Mouse (Mus musculus): ENCODE data around the gene Yif1b. TPM values are rescaled to one million over a fixed set of nuclear protein-coding genes. Genes with fewer than 3 reads are reported as not detected.

Yif1b gene
- polyA plus RNA-seq, 1 experiment from 2014 or later: 96.2 TPM

- peaks cover 12% of the 10 kb centered on the region for H3K36me3 ChIP-seq (ENCODE audit: control insufficient read depth, insufficient read depth, low read length)
- no peaks in the 10 kb centered on the region for H3K4me1 ChIP-seq (ENCODE audit: control insufficient read depth, insufficient read depth, low read length)
- H3K4me2 ChIP-seq (ENCODE audit: low read length): peak within 1 kb of the TSS; percentile 26
- ATAC-seq (no peak), DNase-seq (ENCODE audit: low spot score) (no peak)
- H3K4me3 ChIP-seq (ENCODE audit: low read depth, low read length): no peak within 1 kb of the TSS
- H3K27ac ChIP-seq (ENCODE audit: low read depth, low read length): no peak within 1 kb of the TSS
- H3K9ac ChIP-seq (ENCODE audit: low read length): no peak within 1 kb of the TSS
- no peaks in the 10 kb centered on the region for H3K9me3 ChIP-seq (replicated peaks; ENCODE audit: control insufficient read depth, low read length)
- H3K27me3 ChIP-seq (replicated peaks; ENCODE audit: control insufficient read depth, insufficient read depth, low read length): peaks cover 16% of the 10 kb centered on the region
- 23% methylated on average over 20 of the region's 20 CpGs for WGBS
Observed at GRCm38 (mm10) chr7:29248261-29248841, 10.2 kb downstream of the Yif1b start, which contains the start of gene 2200002D01Rik. Gene 2200002D01Rik, minus strand, starts transcription at chr7:29248466.

- no peak for ATAC-seq
- Histone ChIP-seq H3K9me3 (replicated peaks; ENCODE audit: control insufficient read depth, low read length) (no peaks in the 10 kb centered on the region), H3K27ac (ENCODE audit: low read depth, low read length) (no peak overlapping the region), H3K9ac (ENCODE audit: low read length) (no peak overlapping the region), H3K27me3 (replicated peaks; ENCODE audit: control insufficient read depth, insufficient read depth, low read length) (peaks cover 16% of the 10 kb centered on the region), H3K4me2 (ENCODE audit: low read length) (no peak overlapping the region), H3K36me3 (ENCODE audit: control insufficient read depth, insufficient read depth, low read length) (peaks cover under 1% of the 10 kb centered on the region), H3K4me1 (ENCODE audit: control insufficient read depth, insufficient read depth, low read length) (no peaks in the 10 kb centered on the region), H3K4me3 (ENCODE audit: low read depth, low read length) (no peak overlapping the region)
- 87% methylated on average over 3 of the region's 3 CpGs for WGBS
- DNase-seq (ENCODE audit: low spot score): no peak
Observed at GRCm38 (mm10) chr7:29251166-29251565, 13.0 kb downstream of the Yif1b start.

GRCm38 (mm10) chr7:29253842-29254241, 15.7 kb downstream of the Yif1b start:
- H3K27ac ChIP-seq (ENCODE audit: low read depth, low read length): no peak overlapping the region
- no peak overlapping the region for H3K4me2 ChIP-seq (ENCODE audit: low read length)
- 52% methylated on average over 5 of the region's 5 CpGs for WGBS
- no peaks in the 10 kb centered on the region for H3K4me1 ChIP-seq (ENCODE audit: control insufficient read depth, insufficient read depth, low read length)
- ATAC-seq (no peak), DNase-seq (ENCODE audit: low spot score) (no peak)
- H3K9me3 ChIP-seq (replicated peaks; ENCODE audit: control insufficient read depth, low read length): no peaks in the 10 kb centered on the region
- H3K4me3 ChIP-seq (ENCODE audit: low read depth, low read length): no peak overlapping the region
- peaks cover 3% of the 10 kb centered on the region; the same call in 1 of the 2 replicates for H3K27me3 ChIP-seq (replicated peaks; ENCODE audit: control insufficient read depth, insufficient read depth, low read length)
- H3K36me3 ChIP-seq (ENCODE audit: control insufficient read depth, insufficient read depth, low read length): 0 out of 2 replicates have a peak, but pooled peaks cover 2% of the 10 kb centered on the region
- H3K9ac ChIP-seq (ENCODE audit: low read length): no peak overlapping the region

- Histone ChIP-seq H3K36me3 (ENCODE audit: control insufficient read depth, insufficient read depth, low read length) (0 out of 2 replicates have a peak, but pooled peaks cover 2% of the 10 kb centered on the region), H3K4me2 (ENCODE audit: low read length) (no peak overlapping the region), H3K27me3 (replicated peaks; ENCODE audit: control insufficient read depth, insufficient read depth, low read length) (no peaks in the 10 kb centered on the region), H3K4me1 (ENCODE audit: control insufficient read depth, insufficient read depth, low read length) (peaks cover 7% of the 10 kb centered on the region), H3K4me3 (ENCODE audit: low read depth, low read length) (no peak overlapping the region), H3K27ac (ENCODE audit: low read depth, low read length) (no peak overlapping the region), H3K9me3 (replicated peaks; ENCODE audit: control insufficient read depth, low read length) (no peaks in the 10 kb centered on the region), H3K9ac (ENCODE audit: low read length) (no peak overlapping the region)
- ATAC-seq (no peak), DNase-seq (ENCODE audit: low spot score) (no peak)
- WGBS: 85% methylated on average over 4 of the region's 4 CpGs
Observed at GRCm38 (mm10) chr7:29255875-29256274, 17.7 kb downstream of the Yif1b start.

- H3K4me2 ChIP-seq (ENCODE audit: low read length): no peak overlapping the region
- 90% methylated on average over 1 of the region's 1 CpGs for WGBS
- DNase-seq (ENCODE audit: low spot score): no peak
- H3K27ac ChIP-seq (ENCODE audit: low read depth, low read length): no peak overlapping the region
- no peak overlapping the region for H3K4me3 ChIP-seq (ENCODE audit: low read depth, low read length)
- no peaks in the 10 kb centered on the region for H3K27me3 ChIP-seq (replicated peaks; ENCODE audit: control insufficient read depth, insufficient read depth, low read length)
- H3K36me3 ChIP-seq (ENCODE audit: control insufficient read depth, insufficient read depth, low read length): 0 out of 2 replicates have a peak, but pooled peaks cover 2% of the 10 kb centered on the region
- ATAC-seq: no peak
- peaks cover 7% of the 10 kb centered on the region for H3K4me1 ChIP-seq (ENCODE audit: control insufficient read depth, insufficient read depth, low read length)
- no peaks in the 10 kb centered on the region for H3K9me3 ChIP-seq (replicated peaks; ENCODE audit: control insufficient read depth, low read length)
- H3K9ac ChIP-seq (ENCODE audit: low read length): no peak overlapping the region
Observed at GRCm38 (mm10) chr7:29257368-29257767, 19.2 kb downstream of the Yif1b start.

GRCm38 (mm10) chr7:29259781-29260730, 21.9 kb downstream of the Yif1b start:
- ATAC-seq (peak; percentile 50; the same call in 1 of the 2 replicates), DNase-seq (ENCODE audit: low spot score) (peak; percentile 33)
- Histone ChIP-seq H3K4me3 (ENCODE audit: low read depth, low read length) (no peak overlapping the region), H3K4me1 (ENCODE audit: control insufficient read depth, insufficient read depth, low read length) (peaks cover 7% of the 10 kb centered on the region), H3K36me3 (ENCODE audit: control insufficient read depth, insufficient read depth, low read length) (0 out of 2 replicates have a peak, but pooled peaks cover 2% of the 10 kb centered on the region), H3K27me3 (replicated peaks; ENCODE audit: control insufficient read depth, insufficient read depth, low read length) (no peaks in the 10 kb centered on the region), H3K27ac (ENCODE audit: low read depth, low read length) (peak overlapping the region; percentile 39; the same call in 1 of the 2 replicates), H3K9me3 (replicated peaks; ENCODE audit: control insufficient read depth, low read length) (no peaks in the 10 kb centered on the region), H3K4me2 (ENCODE audit: low read length) (no peak overlapping the region), H3K9ac (ENCODE audit: low read length) (no peak overlapping the region)
- WGBS: 69% methylated on average over 10 of the region's 10 CpGs

GRCm38 (mm10) chr7:29262151-29262550, 24.0 kb downstream of the Yif1b start:
- no peak overlapping the region for H3K27ac ChIP-seq (ENCODE audit: low read depth, low read length)
- 87% methylated on average over 6 of the region's 6 CpGs for WGBS

GRCm38 (mm10) chr7:29263831-29264230, 25.7 kb downstream of the Yif1b start:
- Histone ChIP-seq H3K9me3 (replicated peaks; ENCODE audit: control insufficient read depth, low read length) (no peaks in the 10 kb centered on the region), H3K4me2 (ENCODE audit: low read length) (no peak overlapping the region), H3K27me3 (replicated peaks; ENCODE audit: control insufficient read depth, insufficient read depth, low read length) (no peaks in the 10 kb centered on the region), H3K36me3 (ENCODE audit: control insufficient read depth, insufficient read depth, low read length) (no peaks in the 10 kb centered on the region), H3K4me1 (ENCODE audit: control insufficient read depth, insufficient read depth, low read length) (peaks cover 7% of the 10 kb centered on the region), H3K9ac (ENCODE audit: low read length) (no peak overlapping the region), H3K4me3 (ENCODE audit: low read depth, low read length) (no peak overlapping the region), H3K27ac (ENCODE audit: low read depth, low read length) (no peak overlapping the region)
- 96% methylated on average over 3 of the region's 3 CpGs for WGBS
- ATAC-seq (no peak), DNase-seq (ENCODE audit: low spot score) (no peak)

More at GRCm38 (mm10) chr7:29262151-29262550, 24.0 kb downstream of the Yif1b start:
- Histone ChIP-seq H3K4me2 (ENCODE audit: low read length) (no peak overlapping the region), H3K4me3 (ENCODE audit: low read depth, low read length) (no peak overlapping the region), H3K9ac (ENCODE audit: low read length) (no peak overlapping the region), H3K9me3 (replicated peaks; ENCODE audit: control insufficient read depth, low read length) (no peaks in the 10 kb centered on the region), H3K36me3 (ENCODE audit: control insufficient read depth, insufficient read depth, low read length) (no peaks in the 10 kb centered on the region), H3K27me3 (replicated peaks; ENCODE audit: control insufficient read depth, insufficient read depth, low read length) (no peaks in the 10 kb centered on the region), H3K4me1 (ENCODE audit: control insufficient read depth, insufficient read depth, low read length) (peaks cover 7% of the 10 kb centered on the region)
- no peak for DNase-seq (ENCODE audit: low spot score)
- ATAC-seq: no peak
